ENCODE assay signal across 26 mouse cellular contexts in the genomic region with DNA sequence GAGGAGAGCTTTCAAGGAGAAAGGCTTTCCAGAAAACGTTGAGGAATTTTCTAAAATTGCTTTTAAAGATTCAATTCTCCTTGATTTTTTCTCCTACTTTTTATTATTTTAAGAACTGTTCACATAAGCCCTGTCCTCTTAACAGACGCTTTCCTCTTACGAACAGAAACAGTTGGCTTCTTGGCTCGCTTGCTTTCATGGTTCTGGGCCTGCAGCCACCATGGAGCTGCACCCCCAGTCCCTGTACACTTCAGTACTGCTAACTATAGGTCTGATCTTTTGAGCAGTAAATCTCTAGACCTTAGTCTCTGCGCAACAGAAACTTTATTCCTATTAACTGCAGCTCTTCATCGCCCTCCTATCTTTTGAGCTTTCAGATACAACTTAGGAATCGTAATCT.
DNase-seq lines count a peak whose midpoint lies in the region; ATAC-seq lines count a peak whose summit lies in the region.
"Had no signal": no experiment of that assay in that cellular context is flagged by ENCODE, and none has a peak within 500 bp of the region (broad histone marks: within the 10 kb centered on the region; RNA-seq: fewer than 3 reads in every experiment).

No protein-coding gene starts in this region.

- H3K9ac ChIP-seq in forebrain, embryonic 14.5 days (ENCODE audit: low read length) = no peak overlapping the region
- no peak overlapping the region for H3K9ac ChIP-seq in forebrain, embryonic 16.5 days (replicated peaks; ENCODE audit: low read depth, low read length)
- H3K9ac ChIP-seq: embryonic facial prominence, embryonic 13.5 days; forebrain, embryonic 13.5 days; hindbrain, embryonic 12.5 days; hindbrain, embryonic 15.5 days had no signal

- 80% methylated on average over 7 of the region's 7 CpGs for WGBS in forebrain, embryonic 14.5 days
- 62% methylated on average over 7 of the region's 7 CpGs for WGBS in forebrain, embryonic 16.5 days

- no peak overlapping the region for H3K4me2 ChIP-seq in forebrain, embryonic 14.5 days (ENCODE audit: low read length)
- H3K4me2 ChIP-seq in forebrain, embryonic 16.5 days (ENCODE audit: low read length) = no peak overlapping the region
- H3K4me2 ChIP-seq: embryonic facial prominence, embryonic 13.5 days; forebrain, embryonic 13.5 days; heart, embryonic 11.5 days; hindbrain, embryonic 12.5 days; hindbrain, embryonic 15.5 days had no signal

- DNase-seq in forebrain, embryonic 14.5 days (ENCODE audit: low spot score) = peak; percentile 13
- peak; percentile 24 for DNase-seq in layer of hippocampus, adult 9-11 months
- no peak for DNase-seq in layer of hippocampus, adult 9-10 months (ENCODE audit: low spot score)
- peak; percentile 15 for DNase-seq in right cerebral cortex, postnatal 25 days
- DNase-seq in right cerebral cortex, adult 18-20 months = no peak
- DNase-seq in thymus, postnatal 0 days (ENCODE audit: low spot score) = no peak
- DNase-seq: adrenal gland, postnatal 10 days; adrenal gland, postnatal 36 days; cerebellum, adult 11-12 months; cerebellum, adult 8-10 months; cerebellum, postnatal 36 days; embryo, embryonic 11 days; gastrocnemius, postnatal 10 days; gastrocnemius, postnatal 36 days; heart, adult 11 months had no signal

- ATAC-seq in forebrain, embryonic 14.5 days = no peak
- no peak for ATAC-seq in forebrain, embryonic 16.5 days
- no peak for ATAC-seq in CD4-positive, CD25-positive, alpha-beta regulatory T cell, adult 4 months
- ATAC-seq: forebrain, embryonic 13.5 days; Patski had no signal

- no peaks in the 10 kb centered on the region for H3K9me3 ChIP-seq in forebrain, embryonic 14.5 days (replicated peaks; ENCODE audit: control insufficient read depth, low read length)
- H3K9me3 ChIP-seq in forebrain, embryonic 16.5 days (ENCODE audit: control insufficient read depth, low read length) = no peaks in the 10 kb centered on the region
- H3K9me3 ChIP-seq: embryonic facial prominence, embryonic 10.5 days; embryonic facial prominence, embryonic 13.5 days; forebrain, embryonic 13.5 days; G1E; hindbrain, embryonic 12.5 days; hindbrain, embryonic 15.5 days had no signal

- H3K36me3 ChIP-seq in forebrain, embryonic 14.5 days (ENCODE audit: control insufficient read depth, insufficient read depth, low read length) = no peaks in the 10 kb centered on the region
- H3K36me3 ChIP-seq in forebrain, embryonic 16.5 days (ENCODE audit: control insufficient read depth, insufficient read depth) = no peaks in the 10 kb centered on the region
- H3K36me3 ChIP-seq: embryonic facial prominence, embryonic 10.5 days; embryonic facial prominence, embryonic 13.5 days; G1E; hindbrain, embryonic 12.5 days; hindbrain, embryonic 15.5 days had no signal

- H3K27me3 ChIP-seq in forebrain, embryonic 14.5 days (replicated peaks; ENCODE audit: control insufficient read depth, insufficient read depth, low read length) = no peaks in the 10 kb centered on the region
- no peaks in the 10 kb centered on the region for H3K27me3 ChIP-seq in forebrain, embryonic 16.5 days (replicated peaks; ENCODE audit: control insufficient read depth, insufficient read depth, low read length)
- H3K27me3 ChIP-seq: embryonic facial prominence, embryonic 13.5 days; forebrain, embryonic 13.5 days; hindbrain, embryonic 12.5 days; hindbrain, embryonic 15.5 days had no signal

- no peak overlapping the region for H3K27ac ChIP-seq in forebrain, embryonic 14.5 days (ENCODE audit: low read depth, low read length)
- no peak overlapping the region for H3K27ac ChIP-seq in forebrain, embryonic 16.5 days (ENCODE audit: low read length)
- H3K27ac ChIP-seq: embryonic facial prominence, embryonic 10.5 days; embryonic facial prominence, embryonic 13.5 days; forebrain, embryonic 13.5 days; hindbrain, embryonic 12.5 days; hindbrain, embryonic 15.5 days had no signal

- H3K4me1 ChIP-seq in forebrain, embryonic 14.5 days (ENCODE audit: control insufficient read depth, insufficient read depth, low read length) = no peaks in the 10 kb centered on the region
- peaks cover 3% of the 10 kb centered on the region; the same call in 1 of the 2 replicates for H3K4me1 ChIP-seq in forebrain, embryonic 16.5 days (replicated peaks; ENCODE audit: control insufficient read depth, insufficient read depth, low read length)

- no peak overlapping the region for H3K4me3 ChIP-seq in forebrain, embryonic 14.5 days (ENCODE audit: low read depth, low read length)
- no peak overlapping the region for H3K4me3 ChIP-seq in forebrain, embryonic 16.5 days (replicated peaks; ENCODE audit: low read length)
- H3K4me3 ChIP-seq: embryonic facial prominence, embryonic 10.5 days; embryonic facial prominence, embryonic 13.5 days; erythroblast, embryonic 14.5 days; forebrain, embryonic 13.5 days; hindbrain, embryonic 12.5 days; hindbrain, embryonic 15.5 days had no signal

Comparison
In these comparisons a context has a peak if more than half of its experiments do, and no peak if none do; other contexts are left out.
1. DNase-seq: peak in forebrain, embryonic 14.5 days (single experiment), layer of hippocampus, adult 9-11 months (single experiment) and right cerebral cortex, postnatal 25 days (single experiment); none in layer of hippocampus, adult 9-10 months (single experiment), right cerebral cortex, adult 18-20 months (single experiment) and thymus, postnatal 0 days (single experiment).